Mouse (Mus musculus) retina, postnatal 1 day (tissue): Measurements from ENCODE around the gene Golph3.
"Not testable (repeated sequence)": the region's sequence is repeated elsewhere in the genome, so short reads cannot be mapped to it uniquely, and the experiment has no call there.

Experiments used
- DNase-seq: peaks from one replicate; pipeline ENCODE4 v3.0.0-alpha.2; 2012

Golph3 gene

GRCm38 (mm10) chr15:12360519-12361212 is 39.4 kb downstream of the Golph3 start:
- DNase-seq = no peak

GRCm38 (mm10) chr15:12362001-12362700 is 40.9 kb downstream of the Golph3 start:
- DNase-seq = peak; percentile 68

GRCm38 (mm10) chr15:12362701-12363040 is 41.4 kb downstream of the Golph3 start:
- DNase-seq = no peak

GRCm38 (mm10) chr15:12364096-12364495 is 42.8 kb downstream of the Golph3 start:
- DNase-seq = no peak

- DNase-seq = no peak
Observed at GRCm38 (mm10) chr15:12365416-12366071, 44.3 kb downstream of the Golph3 start.

- DNase-seq = peak; percentile 74
Observed at GRCm38 (mm10) chr15:12366072-12366469, 44.8 kb downstream of the Golph3 start.

GRCm38 (mm10) chr15:12366580-12367305 is 45.5 kb downstream of the Golph3 start:
- DNase-seq = not testable (repeated sequence)

- DNase-seq = no peak
Observed at GRCm38 (mm10) chr15:12367306-12368080, 46.2 kb downstream of the Golph3 start.

GRCm38 (mm10) chr15:12368357-12368756 is 47.1 kb downstream of the Golph3 start:
- no peak for DNase-seq

- no peak for DNase-seq
Observed at GRCm38 (mm10) chr15:12368850-12369249, 47.6 kb downstream of the Golph3 start.

- DNase-seq = no peak
Observed at GRCm38 (mm10) chr15:12370096-12370495, 48.8 kb downstream of the Golph3 start.

GRCm38 (mm10) chr15:12371183-12371582 is 49.9 kb downstream of the Golph3 start:
- peak; percentile 88 for DNase-seq

- no peak for DNase-seq
Observed at GRCm38 (mm10) chr15:12373496-12373895, 52.2 kb downstream of the Golph3 start.

- peak; percentile 16 for DNase-seq
Observed at GRCm38 (mm10) chr15:12373918-12374317, 52.7 kb downstream of the Golph3 start.

- DNase-seq = no peak
Observed at GRCm38 (mm10) chr15:12374916-12375315, 53.7 kb downstream of the Golph3 start.

GRCm38 (mm10) chr15:12375641-12376311 is 54.5 kb downstream of the Golph3 start:
- DNase-seq = peak; percentile 93

GRCm38 (mm10) chr15:12376491-12377069 is 55.3 kb downstream of the Golph3 start:
- DNase-seq = no peak

GRCm38 (mm10) chr15:12377800-12378199 is 56.5 kb downstream of the Golph3 start:
- DNase-seq = no peak

- DNase-seq = no peak
Observed at GRCm38 (mm10) chr15:12380057-12380456, 58.8 kb downstream of the Golph3 start.

GRCm38 (mm10) chr15:12380548-12380947 is 59.3 kb downstream of the Golph3 start:
- peak; percentile 60 for DNase-seq

GRCm38 (mm10) chr15:12384679-12385078 is 63.4 kb downstream of the Golph3 start:
- DNase-seq = no peak
